Mouse (Mus musculus): ENCODE measurements around the gene Cyb5b. TPM values are rescaled to one million over a fixed set of nuclear protein-coding genes. Genes with fewer than 3 reads are reported as not detected.

The Cyb5b gene
- polyA plus RNA-seq, 1 experiment = 157 TPM

GRCm38 (mm10) chr8:107172969-107173645 lies 22.7 kb downstream of the Cyb5b start:
- no peaks in the 10 kb centered on the region for H3K27me3 ChIP-seq (ENCODE audit: control insufficient read depth, insufficient read depth, low read length)
- no peaks in the 10 kb centered on the region for H3K4me1 ChIP-seq (ENCODE audit: control insufficient read depth, insufficient read depth, insufficient read length, low read length)
- TF ChIP-seq CTCF (IDR thresholded peaks at IDR 0.05; ENCODE audit: extremely low read depth, insufficient read length, insufficient replicate concordance, low read depth, low read length) = no peak
- no peak for TF ChIP-seq POLR2A (IDR thresholded peaks at IDR 0.05; ENCODE audit: low read depth, low read length)
- WGBS = 83% methylated on average over 9 of the region's 9 CpGs
- no peak overlapping the region for H3K4me3 ChIP-seq (ENCODE audit: low read depth, low read length)
- no peak overlapping the region for H3K27ac ChIP-seq (ENCODE audit: insufficient read depth, low read depth, low read length)
- H3K36me3 ChIP-seq (ENCODE audit: control insufficient read depth, insufficient read depth, low read length) = peaks cover 75% of the 10 kb centered on the region

GRCm38 (mm10) chr8:107181122-107181521 lies 30.7 kb downstream of the Cyb5b start:
- H3K27ac ChIP-seq (ENCODE audit: insufficient read depth, low read depth, low read length) = no peak overlapping the region
- H3K36me3 ChIP-seq (ENCODE audit: control insufficient read depth, insufficient read depth, low read length) = peaks cover 83% of the 10 kb centered on the region
- no peak overlapping the region for H3K4me3 ChIP-seq (ENCODE audit: low read depth, low read length)
- H3K27me3 ChIP-seq (ENCODE audit: control insufficient read depth, insufficient read depth, low read length) = no peaks in the 10 kb centered on the region
- 93% methylated on average over 6 of the region's 6 CpGs for WGBS
- TF ChIP-seq CTCF (IDR thresholded peaks at IDR 0.05; ENCODE audit: extremely low read depth, insufficient read length, insufficient replicate concordance, low read depth, low read length) (no peak), POLR2A (IDR thresholded peaks at IDR 0.05; ENCODE audit: low read depth, low read length) (no peak)
- no peaks in the 10 kb centered on the region for H3K4me1 ChIP-seq (ENCODE audit: control insufficient read depth, insufficient read depth, insufficient read length, low read length)

- no peaks in the 10 kb centered on the region for H3K27me3 ChIP-seq (ENCODE audit: control insufficient read depth, insufficient read depth, low read length)
- TF ChIP-seq CTCF (IDR thresholded peaks at IDR 0.05; ENCODE audit: extremely low read depth, insufficient read length, insufficient replicate concordance, low read depth, low read length) = no peak
- no peak for TF ChIP-seq POLR2A (IDR thresholded peaks at IDR 0.05; ENCODE audit: low read depth, low read length)
- H3K4me3 ChIP-seq (ENCODE audit: low read depth, low read length) = no peak overlapping the region
- no peak overlapping the region for H3K27ac ChIP-seq (ENCODE audit: insufficient read depth, low read depth, low read length)
- peaks cover 53% of the 10 kb centered on the region for H3K36me3 ChIP-seq (ENCODE audit: control insufficient read depth, insufficient read depth, low read length)
- no peaks in the 10 kb centered on the region for H3K4me1 ChIP-seq (ENCODE audit: control insufficient read depth, insufficient read depth, insufficient read length, low read length)
- 68% methylated on average over 3 of the region's 3 CpGs for WGBS
These were observed 34.6 kb downstream of the Cyb5b start for GRCm38 (mm10) chr8:107184996-107185395.

GRCm38 (mm10) chr8:107186659-107187390 lies 36.4 kb downstream of the Cyb5b start:
- no peaks in the 10 kb centered on the region for H3K4me1 ChIP-seq (ENCODE audit: control insufficient read depth, insufficient read depth, insufficient read length, low read length)
- H3K27ac ChIP-seq (ENCODE audit: insufficient read depth, low read depth, low read length) = no peak overlapping the region
- H3K36me3 ChIP-seq (ENCODE audit: control insufficient read depth, insufficient read depth, low read length) = peaks cover 37% of the 10 kb centered on the region
- 38% methylated on average over 15 of the region's 15 CpGs for WGBS
- no peaks in the 10 kb centered on the region for H3K27me3 ChIP-seq (ENCODE audit: control insufficient read depth, insufficient read depth, low read length)
- TF ChIP-seq CTCF (IDR thresholded peaks at IDR 0.05; ENCODE audit: extremely low read depth, insufficient read length, insufficient replicate concordance, low read depth, low read length) (no peak), POLR2A (IDR thresholded peaks at IDR 0.05; ENCODE audit: low read depth, low read length) (no peak)
- H3K4me3 ChIP-seq (ENCODE audit: low read depth, low read length) = no peak overlapping the region

- 80% methylated on average over 5 of the region's 5 CpGs for WGBS
- H3K36me3 ChIP-seq (ENCODE audit: control insufficient read depth, insufficient read depth, low read length) = peaks cover 32% of the 10 kb centered on the region
- no peaks in the 10 kb centered on the region for H3K27me3 ChIP-seq (ENCODE audit: control insufficient read depth, insufficient read depth, low read length)
- no peaks in the 10 kb centered on the region for H3K4me1 ChIP-seq (ENCODE audit: control insufficient read depth, insufficient read depth, insufficient read length, low read length)
- H3K27ac ChIP-seq (ENCODE audit: insufficient read depth, low read depth, low read length) = no peak overlapping the region
- H3K4me3 ChIP-seq (ENCODE audit: low read depth, low read length) = no peak overlapping the region
- TF ChIP-seq CTCF (IDR thresholded peaks at IDR 0.05; ENCODE audit: extremely low read depth, insufficient read length, insufficient replicate concordance, low read depth, low read length) (no peak), POLR2A (IDR thresholded peaks at IDR 0.05; ENCODE audit: low read depth, low read length) (no peak)
These were observed 37.2 kb downstream of the Cyb5b start for GRCm38 (mm10) chr8:107187631-107188030.

GRCm38 (mm10) chr8:107192631-107193030 lies 42.2 kb downstream of the Cyb5b start:
- no peaks in the 10 kb centered on the region for H3K36me3 ChIP-seq (ENCODE audit: control insufficient read depth, insufficient read depth, low read length)
- TF ChIP-seq CTCF (IDR thresholded peaks at IDR 0.05; ENCODE audit: extremely low read depth, insufficient read length, insufficient replicate concordance, low read depth, low read length) (no peak), POLR2A (IDR thresholded peaks at IDR 0.05; ENCODE audit: low read depth, low read length) (no peak)
- H3K4me3 ChIP-seq (ENCODE audit: low read depth, low read length) = no peak overlapping the region
- no peak overlapping the region for H3K27ac ChIP-seq (ENCODE audit: insufficient read depth, low read depth, low read length)
- no peaks in the 10 kb centered on the region for H3K4me1 ChIP-seq (ENCODE audit: control insufficient read depth, insufficient read depth, insufficient read length, low read length)
- 25% methylated on average over 8 of the region's 8 CpGs for WGBS
- no peaks in the 10 kb centered on the region for H3K27me3 ChIP-seq (ENCODE audit: control insufficient read depth, insufficient read depth, low read length)

GRCm38 (mm10) chr8:107193331-107193730 lies 42.9 kb downstream of the Cyb5b start:
- Histone ChIP-seq H3K4me3 (ENCODE audit: low read depth, low read length) (no peak overlapping the region), H3K27me3 (ENCODE audit: control insufficient read depth, insufficient read depth, low read length) (no peaks in the 10 kb centered on the region), H3K4me1 (ENCODE audit: control insufficient read depth, insufficient read depth, insufficient read length, low read length) (no peaks in the 10 kb centered on the region), H3K36me3 (ENCODE audit: control insufficient read depth, insufficient read depth, low read length) (no peaks in the 10 kb centered on the region), H3K27ac (ENCODE audit: insufficient read depth, low read depth, low read length) (no peak overlapping the region)
- WGBS = 73% methylated on average over 6 of the region's 6 CpGs
- TF ChIP-seq POLR2A (IDR thresholded peaks at IDR 0.05; ENCODE audit: low read depth, low read length) (no peak), CTCF (IDR thresholded peaks at IDR 0.05; ENCODE audit: extremely low read depth, insufficient read length, insufficient replicate concordance, low read depth, low read length) (no peak)

All from small intestine, adult 2 months (tissue).